Mouse (Mus musculus) hindbrain, embryonic 15.5 days (tissue): ENCODE data around the gene Tmeff1. TPM values are rescaled to one million over a fixed set of nuclear protein-coding genes. Genes with fewer than 3 reads are reported as not detected.

ENCODE experiments used
- ATAC-seq: fragments of 200-750 bp; cut with Nextera tagmentation; 2 replicates; pipeline ENCODE4 v1.8.0; 2017; ENCODE audit warnings: low read depth, moderate number of reproducible peaks, moderate TSS enrichment; ENCODE audit not compliant: low FRiP score
- H3K27ac ChIP-seq: fragments of 300-500 bp; sonication (generic); replicated peaks from 2 replicates; pipeline ENCODE4 v1.5.1; 2015; ENCODE audit warnings: mild to moderate bottlenecking, inconsistent platforms
- H3K27me3 ChIP-seq: fragments of 300-500 bp; sonication (generic); 2 replicates; pipeline ENCODE4 v1.6.1; 2015; ENCODE audit warnings: control low read depth, inconsistent platforms
- H3K36me3 ChIP-seq: fragments of 300-500 bp; sonication (generic); 2 replicates; pipeline ENCODE4 v1.6.1; 2015; ENCODE audit warnings: control low read depth, inconsistent platforms
- H3K4me1 ChIP-seq: fragments of 300-500 bp; sonication (generic); replicated peaks from 2 replicates; pipeline ENCODE4 v1.6.1; 2015; ENCODE audit warnings: control low read depth, inconsistent platforms
- H3K4me2 ChIP-seq: fragments of 300-500 bp; sonication (generic); 2 replicates; pipeline ENCODE4 v1.6.1; 2015; ENCODE audit warnings: moderate library complexity, mild to moderate bottlenecking, inconsistent platforms
- H3K4me3 ChIP-seq: fragments of 300-500 bp; sonication (generic); 2 replicates; pipeline ENCODE4 v1.5.1; 2015; ENCODE audit warnings: mild to moderate bottlenecking, inconsistent platforms
- H3K9ac ChIP-seq: fragments of 300-500 bp; sonication (generic); 2 replicates; pipeline ENCODE4 v1.6.1; 2015; ENCODE audit warnings: inconsistent platforms
- H3K9me3 ChIP-seq: fragments of 300-500 bp; sonication (generic); 2 replicates; pipeline ENCODE4 v1.6.1; 2016; ENCODE audit warnings: control low read depth, inconsistent platforms
- WGBS: fragments of 180-500 bp; shearing (Covaris S2); methylation state at CpG from one replicate; pipeline ENCODE4 v1.1.7; 2015; 5-methylcytosine and 5-hydroxymethylcytosine counted together
- polyA plus RNA-seq: library from polyadenylated mRNA; unstranded; fragments of >200 nt; fragmentation: Nextera tagmentation; extraction: Ambion mirVana; gene quantifications from 2 replicates; pipeline ENCODE4 v1.2.1, GENCODE M21; 2015

Gene Tmeff1
- polyA plus RNA-seq, 1 experiment from 2014 or later, result 272 TPM

DNA sequence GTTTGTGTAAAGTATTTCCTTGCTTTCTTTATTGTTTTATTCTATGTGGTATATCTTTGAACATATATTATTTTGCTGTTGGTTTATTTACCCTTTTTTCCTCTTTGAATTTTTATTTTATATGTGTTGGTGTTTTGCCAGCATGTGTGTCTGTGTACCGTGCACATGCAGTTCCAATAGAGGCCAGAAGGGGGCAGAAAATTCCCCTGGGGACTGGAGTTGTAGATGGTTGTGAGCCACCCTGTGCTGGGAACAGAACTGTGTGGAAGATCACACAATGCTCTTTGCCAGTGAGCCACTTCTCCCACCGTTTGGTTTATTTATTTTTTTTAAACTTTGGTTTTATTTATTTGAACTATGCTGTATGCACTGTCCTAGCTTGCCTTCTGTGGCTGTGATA lies 49.1 kb downstream of the Tmeff1 start:
- no peaks in the 10 kb centered on the region for H3K9me3 ChIP-seq
- no peak overlapping the region for H3K9ac ChIP-seq
- no peak overlapping the region for H3K27ac ChIP-seq
- WGBS, result 83% methylated on average over 2 of the region's 2 CpGs
- no peak overlapping the region for H3K4me3 ChIP-seq
- no peaks in the 10 kb centered on the region for H3K27me3 ChIP-seq
- no peaks in the 10 kb centered on the region for H3K4me1 ChIP-seq
- H3K36me3 ChIP-seq, result peaks cover 17% of the 10 kb centered on the region
- H3K4me2 ChIP-seq, result no peak overlapping the region
- peak; percentile 9; the same call in 1 of the 2 replicates for ATAC-seq

DNA sequence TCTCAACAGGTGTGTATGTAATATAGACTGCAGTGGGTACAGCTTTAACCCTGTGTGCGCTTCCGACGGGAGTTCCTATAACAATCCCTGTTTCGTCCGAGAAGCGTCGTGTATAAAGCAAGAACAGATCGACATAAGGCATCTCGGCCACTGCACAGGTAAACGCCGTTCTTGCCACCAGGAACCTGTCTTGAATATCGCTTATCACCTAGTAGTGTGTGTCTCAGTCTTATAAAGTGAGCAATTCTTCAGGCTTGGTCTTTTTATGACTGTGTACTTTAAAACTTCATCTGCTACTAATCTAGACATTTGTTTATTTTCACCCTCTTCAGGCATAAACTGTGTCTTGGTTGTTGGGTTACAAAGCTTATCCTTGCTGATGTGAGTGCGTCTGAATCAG lies 51.9 kb downstream of the Tmeff1 start:
- H3K36me3 ChIP-seq, result peaks cover 16% of the 10 kb centered on the region
- no peak for ATAC-seq
- H3K27ac ChIP-seq, result no peak overlapping the region
- H3K4me2 ChIP-seq, result no peak overlapping the region
- no peaks in the 10 kb centered on the region for H3K9me3 ChIP-seq
- no peak overlapping the region for H3K9ac ChIP-seq
- WGBS, result 96% methylated on average over 13 of the region's 13 CpGs
- H3K4me1 ChIP-seq, result no peaks in the 10 kb centered on the region
- H3K4me3 ChIP-seq, result no peak overlapping the region
- H3K27me3 ChIP-seq, result no peaks in the 10 kb centered on the region

DNA sequence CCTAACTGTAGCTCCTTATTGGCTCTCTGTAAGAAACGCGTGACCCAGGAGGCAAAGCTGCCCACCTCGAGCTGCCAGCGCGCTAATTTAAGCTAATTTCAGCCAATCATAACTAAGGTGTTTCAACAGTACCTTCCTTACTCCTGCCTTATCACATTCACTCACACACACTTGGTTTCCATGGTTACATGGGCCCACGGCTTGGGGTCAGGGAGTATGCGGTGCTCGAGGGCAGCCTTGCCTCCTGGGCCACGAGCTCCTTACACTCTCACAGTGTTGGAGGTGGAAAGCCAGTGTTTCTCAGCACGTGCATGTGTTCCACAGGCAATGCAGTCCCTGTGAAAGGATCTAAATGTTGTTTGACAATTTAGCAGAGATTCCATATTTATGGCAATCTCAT lies 53.2 kb downstream of the Tmeff1 start:
- Histone ChIP-seq H3K4me3 (no peak overlapping the region), H3K4me2 (no peak overlapping the region), H3K27ac (no peak overlapping the region), H3K4me1 (no peaks in the 10 kb centered on the region), H3K9ac (no peak overlapping the region), H3K27me3 (no peaks in the 10 kb centered on the region), H3K9me3 (no peaks in the 10 kb centered on the region), H3K36me3 (peaks cover 16% of the 10 kb centered on the region)
- no peak for ATAC-seq
- 69% methylated on average over 10 of the region's 10 CpGs for WGBS

DNA sequence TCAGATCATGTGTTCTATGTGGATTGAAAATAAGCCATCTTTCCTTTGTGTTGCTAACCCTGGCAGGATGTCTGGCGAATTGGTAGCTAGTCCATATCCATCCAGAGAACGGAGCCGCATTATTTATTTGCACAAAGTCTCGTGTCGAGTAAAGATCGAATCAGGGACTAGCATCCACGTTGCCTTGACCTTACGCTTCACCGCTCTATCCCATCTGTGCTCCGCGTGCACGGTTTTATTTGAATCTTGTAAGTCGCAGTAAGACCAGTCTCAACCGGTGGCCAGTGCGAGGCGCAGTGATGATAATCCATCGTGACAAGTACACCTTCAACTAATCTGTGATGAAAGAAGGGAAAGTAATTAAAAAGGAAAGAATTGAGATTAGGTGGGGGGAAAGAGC lies 54.5 kb downstream of the Tmeff1 start:
- no peak for ATAC-seq
- WGBS, result 88% methylated on average over 17 of the region's 17 CpGs
- peaks cover 16% of the 10 kb centered on the region for H3K36me3 ChIP-seq

DNA sequence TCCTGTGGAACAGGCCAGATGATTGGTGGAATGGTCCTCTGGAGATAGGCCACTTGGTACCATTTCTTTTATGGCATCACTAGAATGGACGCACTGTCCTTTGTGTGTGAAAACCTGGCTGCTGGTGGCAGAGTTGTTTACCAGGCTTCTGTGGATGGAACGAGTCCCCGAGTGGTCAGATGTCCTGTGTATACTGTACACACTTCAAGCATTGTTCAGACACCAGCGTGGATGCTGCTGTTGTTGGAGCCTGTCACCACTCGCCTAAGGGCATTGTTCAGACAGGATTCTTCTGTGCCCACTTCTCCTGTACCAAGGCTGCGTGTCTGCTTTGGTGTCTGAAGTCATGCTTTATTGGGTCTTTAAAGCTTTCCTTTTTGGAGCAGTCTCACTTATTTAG lies 58.8 kb downstream of the Tmeff1 start:
- no peak for ATAC-seq
- Histone ChIP-seq H3K36me3 (peaks cover 25% of the 10 kb centered on the region), H3K9ac (no peak overlapping the region), H3K4me3 (no peak overlapping the region), H3K27ac (no peak overlapping the region), H3K9me3 (no peaks in the 10 kb centered on the region), H3K27me3 (no peaks in the 10 kb centered on the region), H3K4me2 (no peak overlapping the region), H3K4me1 (no peaks in the 10 kb centered on the region)
- 85% methylated on average over 6 of the region's 6 CpGs for WGBS

More for the DNA sequence above, 54.5 kb downstream of the Tmeff1 start:
- no peak overlapping the region for H3K4me3 ChIP-seq
- no peak overlapping the region for H3K4me2 ChIP-seq
- no peaks in the 10 kb centered on the region for H3K9me3 ChIP-seq
- H3K4me1 ChIP-seq, result no peaks in the 10 kb centered on the region
- H3K9ac ChIP-seq, result no peak overlapping the region
- no peaks in the 10 kb centered on the region for H3K27me3 ChIP-seq
- H3K27ac ChIP-seq, result no peak overlapping the region

DNA sequence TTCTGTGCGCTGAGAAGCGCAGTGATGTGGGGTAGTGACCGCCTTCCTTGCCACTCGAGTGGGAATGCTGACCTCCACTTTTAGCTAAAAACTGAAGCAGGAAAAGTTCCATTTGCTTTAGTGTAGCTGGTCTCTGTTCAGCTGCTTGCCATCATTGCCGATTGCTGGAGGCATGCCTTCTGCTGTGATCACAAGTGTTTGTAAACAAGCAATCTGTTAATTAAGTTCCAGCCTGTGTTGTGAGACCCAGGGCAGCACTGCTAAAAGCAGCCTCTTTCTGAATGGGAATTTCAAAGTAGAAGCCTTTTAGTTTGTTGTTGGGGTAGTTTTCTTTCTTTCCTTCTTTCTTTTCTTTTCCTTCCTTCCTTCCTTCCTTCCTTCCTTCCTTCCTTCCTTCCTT lies 61.2 kb downstream of the Tmeff1 start:
- H3K9me3 ChIP-seq, result no peaks in the 10 kb centered on the region
- no peak for ATAC-seq
- no peak overlapping the region for H3K27ac ChIP-seq
- H3K4me1 ChIP-seq, result no peaks in the 10 kb centered on the region
- no peak overlapping the region for H3K4me3 ChIP-seq
- peaks cover 29% of the 10 kb centered on the region for H3K36me3 ChIP-seq
- no peak overlapping the region for H3K4me2 ChIP-seq
- H3K27me3 ChIP-seq, result no peaks in the 10 kb centered on the region
- no peak overlapping the region for H3K9ac ChIP-seq
- 93% methylated on average over 5 of the region's 5 CpGs for WGBS

DNA sequence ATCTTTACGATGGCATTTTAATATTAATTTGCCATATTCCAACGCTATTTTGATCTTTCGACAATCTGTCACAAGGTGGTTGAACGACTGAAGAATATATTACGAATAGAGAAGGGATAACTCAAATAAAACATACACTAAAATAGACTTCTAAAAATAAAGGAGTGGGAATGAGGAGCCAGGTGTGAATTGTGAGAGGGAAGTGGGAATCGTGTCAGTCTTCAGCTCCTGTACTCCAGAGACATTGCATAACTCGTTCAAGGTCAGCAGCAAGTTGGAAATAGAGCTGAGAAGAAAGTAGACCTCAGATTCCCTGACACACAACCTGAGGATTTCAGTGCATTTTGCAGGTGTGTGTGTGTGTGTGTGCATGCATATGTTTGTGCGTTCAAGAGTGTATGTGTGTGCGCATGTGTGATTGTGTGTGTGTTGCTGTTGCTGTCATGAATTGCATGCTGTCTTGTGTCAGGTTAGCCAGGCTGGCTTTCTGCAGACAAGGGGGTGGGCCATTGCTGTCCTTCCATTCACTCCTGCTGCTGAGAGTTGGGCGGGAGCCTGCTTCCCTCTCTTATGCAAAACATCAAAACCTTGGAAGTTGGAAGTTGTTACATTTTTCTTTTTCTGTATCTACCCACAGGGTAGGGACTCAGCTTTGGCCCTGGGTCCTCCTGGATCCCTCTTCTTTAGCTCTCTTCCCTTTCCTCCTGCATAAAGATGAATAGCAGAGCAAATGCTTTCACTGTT lies 65.8 kb downstream of the Tmeff1 start:
- 89% methylated on average over 10 of the region's 10 CpGs for WGBS
- H3K9ac ChIP-seq, result no peak overlapping the region
- peaks cover 45% of the 10 kb centered on the region for H3K36me3 ChIP-seq
- no peak overlapping the region for H3K4me2 ChIP-seq
- no peaks in the 10 kb centered on the region for H3K9me3 ChIP-seq
- no peak for ATAC-seq
- no peaks in the 10 kb centered on the region for H3K27me3 ChIP-seq
- no peak overlapping the region for H3K4me3 ChIP-seq
- H3K27ac ChIP-seq, result no peak overlapping the region
- H3K4me1 ChIP-seq, result 0 out of 2 replicates have a peak, but pooled peaks cover 3% of the 10 kb centered on the region

DNA sequence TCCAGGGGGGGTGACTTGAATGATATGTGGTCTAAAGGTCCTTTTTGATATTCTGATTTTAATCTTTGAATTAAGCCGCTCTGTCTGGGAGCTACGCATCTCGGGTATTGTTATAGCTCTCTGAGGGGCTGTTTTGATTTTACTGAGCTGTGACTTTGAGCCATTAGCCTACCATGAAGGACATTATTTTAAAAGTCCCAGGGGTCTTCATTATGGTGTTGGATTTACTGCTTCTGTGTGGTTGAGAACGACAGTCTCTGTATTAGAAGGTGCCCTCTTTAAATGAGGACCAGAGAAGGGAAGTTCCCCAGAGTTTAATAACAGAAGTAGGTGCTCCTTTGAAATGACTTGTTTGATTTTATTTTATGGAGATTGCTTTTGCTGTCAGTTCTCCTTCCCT lies 69.1 kb downstream of the Tmeff1 start:
- peaks cover 48% of the 10 kb centered on the region for H3K36me3 ChIP-seq
- H3K4me3 ChIP-seq, result no peak overlapping the region
- no peak for ATAC-seq
- 42% methylated on average over 4 of the region's 4 CpGs for WGBS
- H3K27me3 ChIP-seq, result no peaks in the 10 kb centered on the region
- H3K9ac ChIP-seq, result no peak overlapping the region
- no peak overlapping the region for H3K27ac ChIP-seq
- H3K4me2 ChIP-seq, result no peak overlapping the region
- 0 out of 2 replicates have a peak, but pooled peaks cover 3% of the 10 kb centered on the region for H3K4me1 ChIP-seq
- H3K9me3 ChIP-seq, result no peaks in the 10 kb centered on the region

DNA sequence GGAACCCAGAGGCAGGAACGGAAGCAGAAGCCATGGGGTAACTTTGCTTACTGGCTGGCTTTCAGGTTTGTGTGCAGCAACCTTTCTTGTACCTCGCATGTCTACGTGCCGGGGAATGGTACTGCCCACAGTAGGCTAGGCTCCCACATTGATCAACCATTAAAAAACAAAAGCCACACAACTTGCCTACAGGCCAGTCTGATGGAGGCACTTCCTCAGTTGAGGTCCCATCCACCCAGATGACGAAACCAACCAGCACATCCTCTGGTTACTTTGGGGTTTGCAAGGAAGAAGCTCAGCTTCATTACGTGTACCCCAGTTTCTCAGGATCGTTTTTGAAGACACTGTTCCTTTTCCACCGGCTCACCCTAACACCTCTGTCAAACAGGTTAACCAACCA lies 71.6 kb downstream of the Tmeff1 start:
- no peak overlapping the region for H3K27ac ChIP-seq
- H3K9me3 ChIP-seq, result no peaks in the 10 kb centered on the region
- no peaks in the 10 kb centered on the region for H3K27me3 ChIP-seq
- no peak overlapping the region for H3K4me2 ChIP-seq
- 96% methylated on average over 8 of the region's 8 CpGs for WGBS
- no peak overlapping the region for H3K9ac ChIP-seq
- H3K4me1 ChIP-seq, result 0 out of 2 replicates have a peak, but pooled peaks cover 3% of the 10 kb centered on the region
- no peak for ATAC-seq
- peaks cover 56% of the 10 kb centered on the region for H3K36me3 ChIP-seq
- H3K4me3 ChIP-seq, result no peak overlapping the region

DNA sequence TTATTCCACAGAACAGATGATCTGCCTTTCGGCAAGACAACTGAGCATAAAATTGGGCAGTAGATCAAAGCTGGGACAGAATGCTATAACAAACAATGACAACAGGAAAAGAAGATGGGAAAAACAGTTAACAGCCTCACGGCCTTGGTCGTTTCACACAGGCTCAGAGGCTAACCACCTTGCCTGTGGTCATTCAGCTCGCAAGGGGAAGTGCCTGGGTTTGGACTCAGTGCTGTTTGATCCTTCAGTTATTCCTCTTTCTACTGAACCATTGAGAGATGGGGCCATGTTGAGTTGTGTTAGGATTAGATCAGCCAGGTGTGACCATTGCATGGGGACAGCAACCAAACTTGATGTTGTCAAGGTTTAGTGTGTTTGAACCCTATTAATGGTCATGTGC lies 75.2 kb downstream of the Tmeff1 start:
- no peaks in the 10 kb centered on the region for H3K4me1 ChIP-seq
- no peak overlapping the region for H3K4me3 ChIP-seq
- H3K36me3 ChIP-seq, result peaks cover 59% of the 10 kb centered on the region
- H3K4me2 ChIP-seq, result no peak overlapping the region
- 92% methylated on average over 4 of the region's 4 CpGs for WGBS
- no peaks in the 10 kb centered on the region for H3K9me3 ChIP-seq
- H3K27me3 ChIP-seq, result no peaks in the 10 kb centered on the region
- ATAC-seq, result no peak
- no peak overlapping the region for H3K9ac ChIP-seq
- no peak overlapping the region for H3K27ac ChIP-seq

DNA sequence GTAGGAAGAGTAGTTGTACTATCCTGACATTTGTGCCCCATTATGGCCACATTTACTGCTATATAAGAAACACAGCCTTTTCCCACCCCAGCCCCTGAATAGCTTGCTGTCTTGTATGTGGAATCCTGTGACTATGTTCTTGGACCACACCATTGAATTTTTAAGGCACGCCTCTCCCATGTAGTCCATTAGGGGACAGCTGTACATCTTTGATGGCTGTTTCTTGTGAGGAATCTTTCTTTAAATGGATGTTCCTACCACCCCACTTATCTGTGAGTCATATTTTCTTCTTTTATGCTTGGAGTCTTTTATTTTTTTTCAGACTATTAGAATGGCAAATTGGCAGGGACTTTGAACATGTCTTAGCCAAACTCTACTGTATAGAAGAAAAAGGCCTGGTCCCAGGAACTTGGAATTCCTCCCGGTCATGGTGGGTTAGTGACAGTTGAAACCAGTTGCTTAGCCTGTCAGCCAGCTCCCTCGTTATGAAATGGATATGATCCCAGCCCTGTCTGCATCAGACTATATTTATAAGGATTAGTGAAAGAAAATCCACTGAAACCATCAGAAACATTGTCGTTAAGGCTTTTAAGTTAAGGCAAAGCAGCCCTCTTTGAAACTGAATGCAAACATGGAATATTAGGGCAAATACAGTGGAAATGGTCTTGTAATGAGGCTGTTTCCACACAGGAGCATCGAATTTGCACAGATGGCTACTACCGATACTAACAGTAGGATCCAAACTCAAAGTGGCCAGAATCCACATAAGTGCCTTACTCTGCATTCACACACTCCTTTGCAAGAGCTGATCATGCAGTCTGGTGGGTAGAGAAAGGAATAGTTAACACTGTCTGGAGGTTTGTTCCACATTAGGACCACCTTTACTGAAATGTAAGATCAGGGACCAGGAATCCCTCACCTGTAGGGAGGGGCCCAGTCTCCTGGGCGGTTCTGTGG lies 75.9 kb downstream of the Tmeff1 start:
- peaks cover 65% of the 10 kb centered on the region for H3K36me3 ChIP-seq
- 84% methylated on average over 7 of the region's 7 CpGs for WGBS
- H3K9ac ChIP-seq, result no peak overlapping the region
- no peak overlapping the region for H3K27ac ChIP-seq
- no peak overlapping the region for H3K4me2 ChIP-seq
- H3K27me3 ChIP-seq, result no peaks in the 10 kb centered on the region
- no peaks in the 10 kb centered on the region for H3K9me3 ChIP-seq
- no peak overlapping the region for H3K4me3 ChIP-seq
- no peak for ATAC-seq
- H3K4me1 ChIP-seq, result no peaks in the 10 kb centered on the region

DNA sequence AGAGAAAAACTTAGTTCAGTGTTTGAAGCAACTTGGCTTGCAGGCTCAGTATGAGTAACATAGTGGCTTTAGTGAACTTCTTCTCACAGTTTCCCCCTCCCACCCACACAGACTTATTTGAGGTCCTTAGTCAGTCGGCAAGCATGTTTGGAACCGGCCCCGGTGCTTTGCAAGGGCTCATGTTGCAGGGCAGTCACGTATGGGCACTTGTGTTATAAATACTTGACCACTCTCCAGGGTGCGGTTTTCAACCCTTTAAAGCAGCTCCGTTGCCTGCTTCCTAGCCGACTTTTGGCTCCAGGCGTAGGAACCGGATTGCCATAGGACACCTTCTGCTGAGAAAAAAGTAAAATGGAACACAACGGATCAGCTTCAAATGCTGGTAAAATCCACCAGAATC lies 78.3 kb downstream of the Tmeff1 start, which contains the start of gene Cavin4:
TSS of gene Cavin4 (plus strand) at position 244 of the 400 bp plus-strand sequence.
- H3K36me3 ChIP-seq, result peaks cover 52% of the 10 kb centered on the region
- H3K27me3 ChIP-seq, result no peaks in the 10 kb centered on the region
- no peaks in the 10 kb centered on the region for H3K4me1 ChIP-seq
- H3K9me3 ChIP-seq, result no peaks in the 10 kb centered on the region
- H3K4me3 ChIP-seq, result no peak within 1 kb of the TSS
- WGBS, result 93% methylated on average over 10 of the region's 10 CpGs
- H3K4me2 ChIP-seq, result no peak within 1 kb of the TSS
- no peak within 1 kb of the TSS for H3K9ac ChIP-seq
- no peak within 1 kb of the TSS for H3K27ac ChIP-seq
- ATAC-seq, result no peak
